Mouse (Mus musculus) testis, adult 2 months (tissue): ENCODE data around the gene Atg2b. TPM values are rescaled to one million over a fixed set of nuclear protein-coding genes. Genes with fewer than 3 reads are reported as not detected.

Experiments
- H3K27ac ChIP-seq: fragments of 200-500 bp; 2 replicates; pipeline ENCODE4 v1.5.1; 2012; ENCODE audit warnings: low read depth, low read length; ENCODE audit not compliant: control insufficient read depth, insufficient read depth
- H3K27me3 ChIP-seq: fragments of 200-500 bp; 2 replicates; pipeline ENCODE4 v1.6.1; 2012; ENCODE audit warnings: mild to moderate bottlenecking, low read length, moderate library complexity; ENCODE audit not compliant: control insufficient read depth, insufficient read depth
- H3K36me3 ChIP-seq: fragments of 200-500 bp; 2 replicates; pipeline ENCODE4 v1.6.1; 2012; ENCODE audit warnings: mild to moderate bottlenecking, low read length; ENCODE audit not compliant: control insufficient read depth, insufficient read depth
- H3K4me1 ChIP-seq: fragments of 200-500 bp; 2 replicates; pipeline ENCODE4 v1.6.1; 2012; ENCODE audit warnings: low read length; ENCODE audit not compliant: control insufficient read depth, insufficient read depth
- H3K4me3 ChIP-seq: fragments of 200-500 bp; 2 replicates; pipeline ENCODE4 v1.5.1; 2012; ENCODE audit warnings: low read depth, mild to moderate bottlenecking, low read length, moderate library complexity, mixed read lengths; ENCODE audit not compliant: control insufficient read depth
- CTCF ChIP-seq: fragments of 200-500 bp; IDR thresholded peaks from 2 replicates; pipeline ENCODE4 v1.5.1; 2012; ENCODE audit warnings: low read depth, mild to moderate bottlenecking, inconsistent platforms, low read length, moderate library complexity; ENCODE audit not compliant: control insufficient read depth, insufficient read depth, insufficient replicate concordance
- POLR2A ChIP-seq: fragments of 200-500 bp; IDR thresholded peaks from 2 replicates; pipeline ENCODE4 v1.6.1; 2012; ENCODE audit warnings: low read depth, mild to moderate bottlenecking, inconsistent platforms, low read length, moderate library complexity; ENCODE audit not compliant: control insufficient read depth
- polyA plus RNA-seq: library from polyadenylated mRNA; depleted of rRNA; stranded (reverse); fragments of >200 nt; gene quantifications from 2 replicates; pipeline ENCODE4 v1.2.3, GENCODE M21; 2012

The Atg2b gene
- polyA plus RNA-seq, 1 experiment: 23.2 TPM

- no peaks in the 10 kb centered on the region for H3K36me3 ChIP-seq
- H3K27me3 ChIP-seq: no peaks in the 10 kb centered on the region
- no peaks in the 10 kb centered on the region; the same call in 1 of the 2 replicates for H3K4me1 ChIP-seq
- H3K4me3 ChIP-seq: no peak overlapping the region
- TF ChIP-seq POLR2A: no peak
- no peak overlapping the region for H3K27ac ChIP-seq
Observed at GRCm38 (mm10) chr12:105597135-105597534, 87.9 kb downstream of the Atg2b start.

DNA sequence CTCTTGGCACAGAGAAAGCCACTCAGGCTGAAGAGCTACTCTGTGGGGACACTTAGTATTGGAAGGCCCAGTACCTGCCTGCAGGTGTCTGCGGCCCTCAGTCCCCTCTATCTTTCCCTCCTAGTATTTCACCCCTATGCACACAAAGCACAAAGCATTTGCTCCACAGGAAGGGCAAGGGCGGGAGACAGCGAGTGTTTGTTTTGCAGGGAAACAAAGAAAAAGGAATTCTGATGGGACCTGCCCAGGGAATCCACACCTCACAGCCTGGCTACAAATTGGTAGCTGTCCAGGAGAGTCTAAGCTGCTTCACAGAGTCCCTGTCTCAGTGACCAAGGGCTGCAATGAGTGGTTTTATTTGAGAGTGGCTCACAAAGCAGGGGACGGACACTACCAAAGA is 91.5 kb downstream of the Atg2b start:
- no peak overlapping the region for H3K27ac ChIP-seq
- H3K36me3 ChIP-seq: no peaks in the 10 kb centered on the region
- TF ChIP-seq POLR2A (no peak), CTCF (no peak)
- H3K27me3 ChIP-seq: no peaks in the 10 kb centered on the region
- H3K4me1 ChIP-seq: peaks cover 9% of the 10 kb centered on the region
- H3K4me3 ChIP-seq: no peak overlapping the region

DNA sequence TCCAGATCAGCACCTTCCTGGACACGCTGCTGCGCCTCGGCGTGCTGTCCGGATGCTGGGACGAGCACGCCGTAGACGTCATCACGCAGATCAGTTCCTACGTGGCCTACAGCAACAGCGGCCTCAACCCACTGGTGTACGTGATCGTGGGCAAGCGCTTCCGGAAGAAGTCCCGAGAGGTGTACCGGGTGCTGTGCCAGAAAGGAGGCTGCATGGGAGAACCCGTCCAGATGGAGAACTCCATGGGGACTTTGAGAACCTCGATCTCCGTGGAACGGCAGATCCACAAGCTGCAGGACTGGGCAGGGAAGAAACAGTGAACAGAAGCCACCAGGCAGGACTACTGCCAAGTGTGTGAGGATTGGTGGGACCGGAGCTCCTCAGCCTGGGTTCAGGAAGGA is 92.7 kb downstream of the Atg2b start:
- no peaks in the 10 kb centered on the region for H3K36me3 ChIP-seq
- TF ChIP-seq CTCF (no peak), POLR2A (peak; percentile 54; the same call in 1 of the 2 replicates)

DNA sequence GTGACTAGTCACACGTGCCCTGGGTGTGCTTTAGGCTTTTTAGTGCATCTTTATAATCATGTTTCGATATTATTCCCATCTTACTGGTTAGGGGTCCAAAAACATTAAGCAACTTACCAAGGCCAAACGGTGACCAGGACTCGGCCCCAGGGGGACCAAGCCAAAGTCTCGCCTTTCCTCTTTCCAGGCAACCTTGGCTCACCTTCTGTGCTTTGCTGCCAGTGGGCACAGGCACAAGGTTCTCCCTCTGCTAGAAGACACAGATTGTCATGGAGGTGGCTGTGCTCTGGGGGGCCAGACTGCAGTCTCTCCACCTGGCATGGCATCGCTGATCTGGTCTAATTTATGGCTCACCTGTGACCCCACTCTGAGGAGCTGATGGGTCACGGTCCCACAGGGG is 94.2 kb downstream of the Atg2b start:
- Histone ChIP-seq H3K27me3 (no peaks in the 10 kb centered on the region), H3K4me3 (no peak overlapping the region), H3K27ac (no peak overlapping the region), H3K4me1 (peaks cover 9% of the 10 kb centered on the region), H3K36me3 (no peaks in the 10 kb centered on the region)
- TF ChIP-seq CTCF (no peak), POLR2A (no peak)

More for the DNA sequence above, 92.7 kb downstream of the Atg2b start:
- no peaks in the 10 kb centered on the region for H3K27me3 ChIP-seq
- H3K4me1 ChIP-seq: peaks cover 9% of the 10 kb centered on the region
- H3K4me3 ChIP-seq: peak overlapping the region; percentile 51
- H3K27ac ChIP-seq: no peak overlapping the region

GRCm38 (mm10) chr12:105587526-105587925 is 97.5 kb downstream of the Atg2b start:
- H3K27ac ChIP-seq: no peak overlapping the region
- no peaks in the 10 kb centered on the region for H3K27me3 ChIP-seq
- H3K4me1 ChIP-seq: peaks cover 24% of the 10 kb centered on the region
- no peaks in the 10 kb centered on the region for H3K36me3 ChIP-seq
- TF ChIP-seq CTCF (no peak), POLR2A (no peak)
- H3K4me3 ChIP-seq: no peak overlapping the region

- no peak overlapping the region for H3K27ac ChIP-seq
- H3K4me3 ChIP-seq: no peak overlapping the region
- no peaks in the 10 kb centered on the region for H3K27me3 ChIP-seq
- no peaks in the 10 kb centered on the region for H3K36me3 ChIP-seq
- TF ChIP-seq CTCF (peak; percentile 96), POLR2A (no peak)
- peaks cover 15% of the 10 kb centered on the region for H3K4me1 ChIP-seq
Observed at GRCm38 (mm10) chr12:105584851-105585250, 100.2 kb downstream of the Atg2b start.

GRCm38 (mm10) chr12:105583484-105583883 is 101.5 kb downstream of the Atg2b start:
- Histone ChIP-seq H3K4me1 (peaks cover 15% of the 10 kb centered on the region), H3K27ac (no peak overlapping the region), H3K27me3 (no peaks in the 10 kb centered on the region), H3K36me3 (no peaks in the 10 kb centered on the region), H3K4me3 (no peak overlapping the region)
- no peak for TF ChIP-seq POLR2A
- no peak for TF ChIP-seq CTCF

- Histone ChIP-seq H3K36me3 (no peaks in the 10 kb centered on the region), H3K27ac (no peak overlapping the region), H3K4me3 (no peak overlapping the region), H3K27me3 (no peaks in the 10 kb centered on the region), H3K4me1 (peaks cover 15% of the 10 kb centered on the region)
- TF ChIP-seq CTCF (no peak), POLR2A (no peak)
Observed at GRCm38 (mm10) chr12:105582486-105582885, 102.5 kb downstream of the Atg2b start.
